Mouse (Mus musculus) c-Kit-positive CD71-negative TER-119-negative erythroid progenitor cells, embryonic 14.5 days (primary cell): ENCODE results near the gene Mga.

ENCODE experiments used
- DNase-seq: peaks from one replicate; pipeline ENCODE4 v3.0.0-alpha.2; 2013; ENCODE audit warnings: low read depth

Mga gene

DNA sequence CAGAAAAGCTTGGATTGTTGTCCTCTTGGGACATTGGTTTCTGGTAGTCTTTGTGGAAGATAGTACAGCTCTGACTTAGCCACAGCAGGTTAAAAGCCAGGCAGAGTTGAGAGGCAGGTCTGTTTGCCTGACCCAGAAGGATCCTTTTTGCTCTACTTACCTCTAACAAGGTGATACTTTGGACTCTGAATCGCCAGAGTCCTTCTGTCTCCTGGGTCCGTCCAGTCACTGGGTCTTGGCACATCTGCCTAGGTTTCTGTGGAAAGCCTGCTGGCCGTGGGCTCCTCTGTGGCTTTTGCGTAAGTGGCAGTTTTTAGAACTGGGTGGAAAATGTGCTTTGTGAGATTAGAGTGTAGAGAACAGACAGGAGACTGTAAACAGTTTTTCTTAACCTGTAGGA is 91.9 kb downstream of the Mga start:
- no peak for DNase-seq

DNA sequence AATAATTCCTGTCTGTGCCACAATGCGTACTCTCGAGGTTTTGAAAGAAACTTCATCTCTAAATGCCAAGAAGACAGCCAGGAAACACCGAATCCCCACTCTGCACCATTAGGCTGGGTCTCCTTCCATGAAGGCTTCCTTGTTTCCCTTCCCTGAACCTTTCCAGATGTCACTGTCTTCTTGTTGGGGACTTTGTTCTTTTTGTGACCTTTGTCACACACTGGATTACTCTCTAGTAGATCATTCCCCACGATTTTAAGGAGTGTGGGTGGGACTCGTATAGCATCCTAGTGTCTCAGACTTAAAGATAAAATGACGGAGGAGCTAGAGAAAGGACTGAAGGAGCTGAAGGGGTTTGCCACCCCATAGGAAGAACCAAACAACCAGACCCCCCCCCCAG is 93.9 kb downstream of the Mga start:
- DNase-seq: no peak

DNA sequence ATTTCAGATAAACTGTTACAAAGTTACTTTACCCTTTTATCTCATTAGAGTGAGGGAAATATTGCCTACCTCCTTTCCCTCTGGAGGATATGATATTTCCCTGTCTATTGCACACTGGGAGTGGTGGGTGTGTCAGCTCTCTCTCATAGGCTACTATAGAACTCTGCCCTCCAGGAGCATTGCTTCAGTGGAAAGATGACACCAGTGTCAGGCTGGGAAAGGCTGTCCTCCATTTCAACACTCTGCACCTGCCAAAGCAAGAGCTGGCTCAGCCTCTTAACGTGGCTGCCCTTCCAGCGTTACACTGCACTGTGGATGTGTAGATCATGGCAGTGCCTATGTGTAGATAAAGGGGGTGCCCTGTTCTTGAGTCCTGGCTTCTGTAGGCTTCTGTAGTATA is 95.3 kb downstream of the Mga start:
- no peak for DNase-seq

GRCm38 (mm10) chr2:119993515-119993914 is 96.5 kb downstream of the Mga start:
- no peak for DNase-seq

DNA sequence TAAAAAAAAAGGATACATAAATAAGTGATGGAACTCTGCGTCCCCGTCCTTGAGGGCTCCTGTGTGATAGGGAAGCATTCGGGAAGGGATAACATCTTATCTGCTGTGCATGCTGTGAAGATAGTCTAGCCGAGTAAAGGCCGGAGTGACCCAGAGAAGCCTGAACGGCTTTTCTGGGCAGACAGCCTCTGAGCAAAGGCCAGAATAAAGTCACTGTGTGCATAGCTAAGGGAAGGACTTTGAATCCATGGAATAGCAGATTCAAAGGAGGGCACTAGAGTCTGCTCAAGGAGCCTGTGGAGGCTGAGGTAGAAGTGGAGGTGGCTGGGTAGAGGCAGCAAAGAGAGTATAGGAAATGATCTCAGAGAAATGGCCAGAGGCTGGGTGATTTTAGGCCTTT is 97.8 kb downstream of the Mga start:
- DNase-seq: no peak

- DNase-seq: no peak
Observed at GRCm38 (mm10) chr2:119995391-119996281, 98.6 kb downstream of the Mga start.

DNA sequence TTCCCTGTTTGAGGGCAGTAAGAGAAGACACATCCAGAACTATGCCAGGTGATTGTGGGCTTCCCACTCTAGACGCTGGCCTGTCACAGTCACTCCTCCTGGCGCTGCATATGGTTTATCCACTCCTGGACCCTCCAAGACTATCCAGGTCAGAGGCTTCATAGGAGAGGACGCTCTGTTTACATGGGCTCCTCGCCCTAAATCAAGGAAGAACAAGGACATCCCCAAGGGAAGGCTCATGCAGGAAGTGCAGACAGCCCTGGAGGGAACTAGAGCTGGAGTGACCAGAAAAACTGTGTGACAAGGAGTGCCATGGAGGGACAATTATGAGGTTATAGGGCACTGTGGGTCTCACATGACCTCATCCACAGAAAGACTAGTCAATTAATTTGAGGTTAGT is 100.3 kb downstream of the Mga start:
- no peak for DNase-seq

DNA sequence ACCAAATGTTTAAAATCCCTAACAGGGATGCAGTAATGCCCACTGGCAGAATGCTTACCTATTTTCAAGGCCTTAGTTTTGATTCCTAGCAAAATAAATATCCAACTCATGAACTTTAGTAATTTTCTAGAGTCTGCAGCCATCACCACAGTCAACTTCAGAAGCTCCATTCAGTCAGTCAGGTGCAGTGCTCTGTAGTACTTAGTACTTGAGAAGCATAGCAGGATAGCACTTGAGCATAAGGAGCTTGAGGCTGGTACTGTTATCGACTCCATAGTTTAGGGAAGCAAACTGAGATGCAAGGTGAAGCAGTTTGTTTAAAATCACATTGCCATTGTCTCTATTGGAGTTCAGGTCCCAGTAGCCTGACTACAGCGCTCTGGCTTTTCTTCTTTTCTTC is 102.7 kb downstream of the Mga start:
- no peak for DNase-seq

GRCm38 (mm10) chr2:120000882-120001584 is 104.0 kb downstream of the Mga start:
- no peak for DNase-seq

DNA sequence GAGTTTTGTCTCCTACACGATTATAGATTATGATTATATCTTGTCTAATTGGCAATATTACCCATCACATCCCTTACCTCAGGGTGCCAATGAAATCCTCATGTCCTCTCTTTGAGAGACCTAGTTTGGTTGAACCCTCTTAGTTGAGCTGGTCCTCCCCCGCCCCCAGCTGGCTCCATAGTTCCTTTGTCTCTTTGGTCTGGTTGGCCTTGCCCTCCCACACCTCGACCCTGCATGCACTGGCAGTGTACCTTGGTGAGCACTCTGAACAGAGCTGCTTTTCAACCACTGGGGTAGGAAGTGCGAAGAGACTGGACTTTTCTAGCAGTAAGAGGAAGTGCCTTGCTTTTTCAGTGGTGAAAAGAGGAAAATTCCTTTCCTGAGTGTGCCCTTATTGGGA is 104.9 kb downstream of the Mga start:
- no peak for DNase-seq

- no peak for DNase-seq
Observed at GRCm38 (mm10) chr2:120003970-120004369, 106.9 kb downstream of the Mga start.

DNA sequence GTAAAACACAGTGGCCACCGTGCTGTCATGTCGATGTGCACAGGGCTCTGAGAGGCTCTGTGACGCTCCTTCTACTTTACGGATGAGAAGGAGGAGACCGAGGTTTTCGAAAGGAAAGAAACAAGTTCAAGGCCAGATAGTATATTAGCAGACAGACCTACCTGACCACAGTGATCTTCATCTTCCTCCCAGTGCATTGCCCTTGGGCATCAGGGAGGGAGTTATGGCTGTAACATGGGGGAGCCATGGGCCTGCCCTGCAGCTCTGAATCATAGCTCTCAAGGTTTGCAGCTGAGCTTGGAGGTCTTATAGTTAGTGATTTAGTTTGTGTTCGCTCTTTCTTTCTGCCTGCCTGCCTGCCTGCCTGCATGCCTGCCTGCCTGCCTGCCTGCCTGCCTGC is 109.7 kb downstream of the Mga start:
- no peak for DNase-seq

GRCm38 (mm10) chr2:120007680-120008210 is 110.7 kb downstream of the Mga start:
- DNase-seq: no peak

GRCm38 (mm10) chr2:120008672-120009071 is 111.6 kb downstream of the Mga start:
- DNase-seq: peak; percentile 18

DNA sequence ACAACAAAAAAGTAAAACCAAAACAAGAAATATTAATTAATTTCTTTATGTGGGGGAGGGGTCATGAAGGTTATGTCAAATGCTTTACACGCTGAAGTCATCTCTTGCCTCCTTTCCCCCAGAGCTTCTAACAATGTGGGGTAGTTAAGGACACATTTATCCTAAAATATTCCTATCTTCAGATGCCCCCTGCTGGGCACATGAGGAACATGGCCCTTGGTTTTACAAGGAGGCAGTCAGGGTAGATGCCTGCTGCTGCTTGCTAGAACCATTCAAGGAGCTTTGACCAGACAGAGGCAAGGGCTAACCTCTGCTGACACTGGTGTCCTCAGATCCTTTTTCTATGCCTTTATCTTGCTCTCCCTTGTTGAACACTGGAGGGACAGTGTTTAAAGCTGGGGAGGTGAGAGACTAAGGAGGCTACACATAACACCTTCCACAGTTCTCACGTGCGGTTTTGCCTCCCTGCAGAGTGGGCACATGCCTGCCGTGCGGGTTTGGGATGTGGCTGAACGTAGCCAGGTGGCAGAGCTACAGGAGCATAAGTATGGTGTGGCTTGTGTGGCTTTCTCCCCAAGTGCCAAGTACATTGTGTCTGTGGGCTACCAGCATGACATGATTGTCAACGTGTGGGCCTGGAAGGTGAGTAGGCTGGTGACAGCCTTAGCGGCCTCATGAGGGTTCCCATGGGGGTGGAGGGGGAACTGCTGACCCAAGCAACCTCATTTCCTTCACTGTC is 114.6 kb downstream of the Mga start:
- DNase-seq: peak; percentile 41

DNA sequence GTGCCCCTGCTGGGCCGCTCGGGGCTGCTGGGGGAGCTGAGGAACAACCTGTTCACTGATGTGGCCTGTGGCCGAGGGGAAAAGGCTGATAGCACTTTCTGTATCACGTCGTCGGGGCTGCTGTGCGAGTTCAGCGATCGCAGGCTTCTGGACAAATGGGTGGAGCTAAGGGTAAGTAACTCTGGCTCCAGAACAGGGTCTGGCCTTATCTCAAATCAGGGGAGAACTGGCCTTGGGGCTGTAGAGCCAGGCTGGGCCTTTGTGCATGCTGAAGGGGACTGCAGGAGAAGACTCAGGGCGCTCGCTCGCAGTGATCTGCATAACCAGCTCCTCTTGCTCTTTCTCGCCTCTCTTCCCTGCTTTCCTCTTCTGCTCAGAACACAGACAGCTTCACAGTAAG is 115.9 kb downstream of the Mga start:
- no peak for DNase-seq

DNA sequence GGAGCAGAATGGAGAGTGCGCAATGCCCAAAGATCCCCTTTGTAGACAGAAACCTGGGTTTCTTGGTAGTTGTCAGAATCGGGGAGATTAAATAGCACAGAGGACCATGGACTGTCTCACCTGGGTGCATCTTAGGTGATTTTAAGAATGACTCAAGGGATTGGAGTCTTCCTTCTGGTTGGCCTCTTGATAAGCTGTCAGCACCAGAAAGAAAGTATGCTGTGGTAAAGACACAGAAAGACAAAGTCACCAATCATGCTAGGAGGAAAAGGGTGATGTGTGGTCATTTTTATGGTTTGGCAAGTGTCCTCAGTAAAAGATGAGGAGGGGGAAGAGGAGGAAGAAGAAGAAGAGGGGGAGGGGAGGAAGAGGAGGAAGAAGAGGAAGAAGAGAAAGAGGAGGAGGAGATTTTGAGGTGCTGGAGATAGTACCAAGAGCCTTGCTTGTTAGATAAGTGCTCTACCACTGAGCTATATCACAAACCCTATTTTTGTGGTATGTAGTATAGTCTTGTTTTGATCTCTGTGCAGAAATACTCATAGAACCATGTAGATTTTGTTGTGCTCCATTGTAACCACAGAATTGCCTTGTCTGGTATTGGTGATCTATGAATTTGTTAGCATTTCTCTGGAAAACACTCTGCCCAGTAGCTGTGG is 116.9 kb downstream of the Mga start:
- no peak for DNase-seq

DNA sequence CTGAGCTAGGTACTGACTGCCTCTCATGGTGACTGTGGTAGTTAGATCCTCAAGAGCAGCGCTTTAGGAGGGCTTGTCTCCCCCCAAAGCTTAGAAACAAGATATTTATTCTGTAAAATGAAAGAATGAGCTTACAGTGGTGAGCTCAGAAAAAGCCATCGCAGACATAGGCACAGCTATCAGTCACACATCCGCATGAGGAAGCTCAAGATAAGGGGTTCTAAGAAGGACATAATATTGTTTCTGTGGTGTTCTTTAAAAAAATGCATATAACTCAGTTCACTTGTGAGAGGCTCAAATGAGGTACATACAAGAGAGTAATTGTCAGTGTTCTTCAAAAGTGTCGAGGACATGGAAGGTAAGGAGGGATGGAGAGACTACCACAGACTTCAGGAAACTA is 118.9 kb downstream of the Mga start:
- no peak for DNase-seq

GRCm38 (mm10) chr2:120017599-120017998 is 120.6 kb downstream of the Mga start:
- DNase-seq: no peak
